Mouse (Mus musculus): ENCODE measurements around the gene 1810013L24Rik.

1810013L24Rik gene

DNA sequence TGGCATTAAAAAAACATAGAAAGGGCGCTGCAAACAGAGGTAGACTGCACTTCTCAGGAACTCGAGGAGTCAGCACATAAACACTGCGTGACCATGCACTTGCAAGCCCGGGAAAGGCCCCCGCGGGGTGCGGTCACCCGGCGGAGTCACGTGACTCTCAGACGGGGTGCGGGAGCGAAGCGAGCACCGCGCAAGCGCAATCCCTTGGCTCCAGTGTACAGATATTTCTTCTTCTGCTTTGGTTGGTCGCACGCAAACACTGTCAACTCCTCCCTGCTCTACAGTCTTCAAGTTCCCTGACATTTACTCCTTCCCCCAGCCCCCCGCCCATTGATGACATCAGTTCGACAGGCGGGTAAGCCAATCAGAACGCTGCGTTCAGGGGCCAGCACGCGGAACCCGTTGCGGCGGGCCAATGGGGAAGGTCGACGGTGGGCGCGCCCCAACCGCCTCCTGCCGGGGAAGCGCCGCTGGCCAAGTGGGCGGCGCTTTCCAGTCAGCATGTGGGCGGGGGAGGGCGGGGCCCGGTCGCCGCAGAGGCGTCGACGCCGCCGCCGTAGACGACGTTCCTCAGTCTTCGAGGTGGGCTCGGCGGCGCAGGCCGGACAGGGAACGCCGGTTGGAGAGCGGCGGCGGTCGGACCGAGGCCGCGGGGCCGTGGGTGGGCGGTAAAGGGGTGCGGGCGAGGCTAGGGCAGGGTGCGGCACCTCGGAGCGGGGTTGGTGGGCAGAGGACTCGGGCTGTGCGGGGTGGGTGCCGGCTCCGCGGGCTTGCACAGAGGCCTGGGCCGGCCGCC lies at the start of gene 1810013L24Rik:
Gene 1810013L24Rik, plus strand, starts transcription at position 537 of the 796 bp plus-strand sequence.
- DNase-seq (ENCODE audit: low spot score) = peak; percentile 97

- DNase-seq (ENCODE audit: low spot score) = no peak
These were observed 49.7 kb upstream of the 1810013L24Rik start for GRCm38 (mm10) chr16:8780187-8780586.

- DNase-seq (ENCODE audit: low spot score) = no peak
These were observed 48.7 kb upstream of the 1810013L24Rik start for GRCm38 (mm10) chr16:8781191-8781590.

- DNase-seq (ENCODE audit: low spot score) = no peak
These were observed 48.2 kb upstream of the 1810013L24Rik start for GRCm38 (mm10) chr16:8781660-8782059.

DNA sequence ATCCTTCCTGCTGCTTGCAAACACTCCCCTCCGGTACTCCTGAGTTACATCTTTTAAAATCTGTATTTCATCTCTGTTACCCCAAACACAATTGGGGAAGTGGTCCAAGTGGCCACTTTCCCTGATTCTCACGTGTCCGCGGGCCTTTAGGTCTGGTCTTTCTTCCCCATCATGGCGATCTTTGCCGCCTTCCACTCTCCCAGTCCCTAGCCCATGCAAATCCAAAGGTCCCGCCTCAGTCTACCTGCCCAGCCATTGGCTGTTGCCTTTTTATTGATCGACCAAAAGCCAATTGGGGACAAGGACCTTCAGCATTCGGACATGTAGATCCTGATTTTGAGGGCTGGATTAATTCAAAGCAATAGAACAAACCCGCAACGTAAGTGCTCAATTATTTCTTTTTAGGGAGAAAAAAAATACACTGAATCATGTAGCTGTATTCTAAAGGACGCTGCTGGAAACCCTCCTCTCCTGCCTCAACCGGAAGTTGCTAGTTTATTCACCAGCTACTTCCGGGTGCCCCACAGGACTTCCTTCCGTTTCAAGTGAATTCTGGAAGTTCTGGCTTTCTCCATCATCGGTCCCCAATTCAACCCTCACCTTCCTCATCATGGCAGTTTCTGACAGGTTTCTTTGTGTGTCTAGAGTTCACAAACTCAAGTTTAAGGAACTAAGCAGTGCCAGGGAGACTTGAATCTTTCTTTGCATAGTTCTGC lies 46.5 kb upstream of the 1810013L24Rik start:
- no peak for DNase-seq (ENCODE audit: low spot score)

DNA sequence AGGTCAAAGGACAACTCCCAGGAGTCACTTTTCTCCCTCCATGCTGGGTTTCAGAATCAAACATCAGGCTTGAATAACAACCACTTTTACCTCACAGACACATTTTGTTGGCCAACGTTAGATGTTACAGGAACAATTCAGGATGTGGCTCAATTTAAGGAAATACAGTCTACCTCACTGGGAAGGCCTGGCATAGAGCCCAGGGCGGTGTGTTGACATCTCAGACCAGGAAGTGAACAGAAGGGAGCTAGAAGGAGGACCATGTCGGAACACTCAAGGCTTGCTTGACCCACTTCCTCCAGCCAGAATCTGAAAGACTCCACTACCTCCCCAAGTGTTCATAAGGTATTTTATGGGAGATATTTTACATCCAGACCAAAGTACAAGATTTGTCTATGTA lies 45.1 kb upstream of the 1810013L24Rik start:
- peak; percentile 28 for DNase-seq (ENCODE audit: low spot score)

DNA sequence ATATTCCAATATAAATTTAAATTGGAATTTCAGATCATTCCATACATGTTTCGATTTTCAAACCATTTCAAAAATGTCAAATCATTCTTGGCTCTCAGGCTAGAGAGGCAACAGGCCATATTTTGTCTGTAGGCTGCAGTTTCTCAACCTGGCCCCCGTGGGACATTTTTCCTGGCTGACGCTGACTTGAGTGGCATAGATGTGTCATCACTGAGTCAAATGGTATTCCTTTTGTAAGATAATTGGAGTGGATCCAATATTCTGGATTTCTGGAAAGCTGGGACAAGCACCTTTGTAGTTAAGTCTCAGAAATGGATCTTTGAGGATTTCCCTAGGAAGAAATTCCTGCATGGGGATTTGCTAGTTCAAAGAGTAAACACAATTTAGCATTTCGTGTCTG lies 39.0 kb upstream of the 1810013L24Rik start:
- no peak for DNase-seq (ENCODE audit: low spot score)

DNA sequence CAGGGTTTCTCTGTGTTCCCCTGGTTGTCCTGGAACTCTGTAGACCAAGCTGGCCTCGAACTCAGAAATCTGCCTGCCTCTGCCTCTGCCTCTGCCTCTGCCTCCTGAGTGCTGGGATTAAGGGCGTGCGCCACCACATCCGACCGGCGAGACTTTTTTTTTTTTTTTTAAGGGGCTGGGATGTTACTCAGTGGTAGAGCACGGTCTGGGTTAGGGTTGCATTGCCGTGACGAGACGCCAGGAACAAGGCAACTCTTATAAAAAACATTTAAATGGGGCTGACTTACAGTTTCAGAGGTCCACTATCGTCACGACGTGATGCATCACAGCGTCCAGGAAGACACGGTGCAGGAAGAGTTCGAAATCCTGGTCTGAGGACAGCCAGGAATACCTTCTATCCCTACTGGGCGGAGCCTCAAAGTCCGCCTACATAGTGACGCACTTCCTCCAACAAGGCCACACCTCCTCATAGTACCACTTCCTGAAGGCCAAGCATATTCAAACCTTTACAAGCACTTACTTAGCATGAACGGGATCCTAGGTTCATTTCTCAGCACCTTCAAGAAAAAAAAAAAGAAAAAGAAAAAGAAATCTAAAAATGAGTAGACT lies 37.8 kb upstream of the 1810013L24Rik start, which contains the start of gene Usp7:
Gene Usp7, minus strand, starts transcription at position 360 of the 609 bp plus-strand sequence.
- no peak for DNase-seq (ENCODE audit: low spot score)

- DNase-seq (ENCODE audit: low spot score) = no peak
These were observed 34.9 kb upstream of the 1810013L24Rik start for GRCm38 (mm10) chr16:8794952-8795351.

DNA sequence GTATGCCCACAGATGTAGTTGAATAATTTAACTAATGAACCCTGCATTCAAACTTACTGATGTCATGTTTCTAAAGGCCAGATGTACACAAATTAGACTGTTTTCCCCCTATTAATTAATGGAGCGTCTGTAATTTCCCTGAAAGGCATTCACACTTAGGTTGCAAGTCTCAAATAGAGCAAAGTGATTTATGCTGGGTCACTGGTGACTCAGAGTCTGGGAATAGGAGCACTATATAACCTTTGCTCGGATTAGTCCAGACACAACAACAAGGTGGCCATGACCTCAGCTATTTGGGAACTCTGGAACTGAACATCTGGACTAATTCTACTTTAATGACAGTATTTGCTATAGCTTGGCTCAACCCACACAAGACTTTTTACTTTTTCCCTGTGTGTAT lies 34.0 kb upstream of the 1810013L24Rik start:
- DNase-seq (ENCODE audit: low spot score) = no peak

GRCm38 (mm10) chr16:8806703-8807102 lies 23.2 kb upstream of the 1810013L24Rik start:
- DNase-seq (ENCODE audit: low spot score) = peak; percentile 11

- no peak for DNase-seq (ENCODE audit: low spot score)
These were observed 19.3 kb upstream of the 1810013L24Rik start for GRCm38 (mm10) chr16:8810399-8811127.

DNA sequence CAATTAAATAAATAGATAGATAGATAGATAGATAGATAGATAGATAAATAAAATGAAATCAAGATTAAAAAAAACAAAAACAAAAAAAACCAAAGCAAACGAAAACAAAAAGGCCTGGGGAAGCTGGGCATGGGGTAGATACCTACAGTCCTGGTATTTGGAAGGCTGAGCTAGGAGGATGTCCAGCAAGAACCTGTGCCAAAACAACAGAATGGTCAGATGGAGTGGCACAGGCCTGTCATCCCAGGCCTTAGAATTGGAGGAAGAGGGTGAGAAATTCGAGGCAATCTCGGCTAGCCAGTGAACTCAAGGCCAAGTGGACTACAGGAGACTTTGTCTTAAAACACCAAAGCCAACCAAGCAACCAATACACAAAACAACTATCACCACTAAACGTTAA lies 12.0 kb upstream of the 1810013L24Rik start:
- DNase-seq (ENCODE audit: low spot score) = no peak

DNA sequence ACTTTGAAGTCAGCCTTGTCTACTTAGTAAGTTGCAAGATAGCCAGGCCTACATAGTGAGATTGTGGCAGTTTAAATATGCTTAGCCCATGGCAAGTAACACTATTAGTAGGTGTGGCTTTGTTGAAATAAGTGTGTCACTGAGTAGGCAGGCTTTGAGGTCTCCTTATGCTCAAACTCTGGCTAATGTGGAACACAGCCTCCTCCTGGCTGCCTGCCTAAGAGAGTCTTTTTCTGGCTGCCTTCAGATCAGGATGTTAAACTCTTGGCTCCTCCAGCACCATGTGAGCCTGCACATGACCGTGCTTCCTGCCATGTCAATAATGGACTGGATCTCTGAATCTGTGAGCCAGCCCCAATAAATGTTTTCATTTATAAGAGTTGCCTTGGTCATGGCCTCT lies 8.5 kb upstream of the 1810013L24Rik start:
- DNase-seq (ENCODE audit: low spot score) = no peak

DNA sequence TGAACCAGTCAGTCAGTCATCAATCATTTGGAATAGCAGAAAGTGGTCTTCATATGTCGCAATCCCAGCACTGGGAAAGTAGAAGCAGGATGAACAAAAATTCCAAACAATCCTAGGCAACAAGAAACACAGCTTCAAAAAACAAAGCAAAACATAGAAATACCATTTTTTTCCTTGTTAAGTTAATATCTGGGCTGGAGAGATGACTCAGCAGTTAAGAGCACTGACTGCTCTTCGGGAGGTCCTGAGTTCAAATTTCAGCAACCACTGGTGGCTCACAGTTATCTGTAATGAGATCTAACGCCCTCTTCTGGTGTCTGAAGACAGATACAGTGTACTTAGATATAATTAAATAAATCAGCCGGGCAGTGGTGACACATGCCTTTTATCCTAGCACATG lies 7.3 kb upstream of the 1810013L24Rik start:
- no peak for DNase-seq (ENCODE audit: low spot score)

DNA sequence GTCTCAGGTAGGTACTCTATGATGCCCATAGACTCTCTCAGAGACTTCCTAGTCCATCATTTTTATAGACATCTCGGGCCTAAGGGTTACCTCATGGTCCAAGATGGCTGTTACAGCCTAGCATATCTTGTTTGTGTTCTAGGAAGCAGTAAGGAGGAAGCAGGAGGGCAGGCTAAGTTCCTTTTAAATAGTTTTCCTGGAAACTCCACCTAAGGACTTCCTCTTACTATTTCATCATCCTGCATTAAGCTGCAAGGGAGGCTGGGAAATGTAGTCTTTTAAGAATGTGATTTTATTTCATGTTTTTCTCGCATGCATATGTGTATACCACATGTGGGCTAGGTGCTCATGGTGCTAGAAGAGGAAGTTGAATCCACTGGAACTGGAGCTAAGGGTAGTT lies 6.2 kb upstream of the 1810013L24Rik start:
- DNase-seq (ENCODE audit: low spot score) = no peak

DNA sequence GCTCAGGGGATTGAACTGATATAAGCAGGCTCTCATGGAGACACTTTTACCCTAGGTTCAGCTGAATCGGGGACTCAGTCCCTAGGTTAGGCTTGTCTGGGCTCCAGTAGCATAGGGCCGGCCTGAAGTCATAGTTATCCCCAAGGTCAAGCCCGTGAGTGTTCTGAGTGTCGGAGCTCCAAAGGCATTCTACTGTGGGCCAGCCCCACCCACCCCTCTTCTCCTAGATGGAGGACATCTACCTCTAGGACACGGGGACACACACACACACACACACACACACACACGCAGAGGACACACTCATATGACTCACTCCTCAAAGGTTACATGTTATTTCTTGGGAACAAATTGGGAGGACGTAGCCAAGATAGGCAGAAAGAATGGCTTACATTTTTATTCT lies 2.5 kb upstream of the 1810013L24Rik start:
- DNase-seq (ENCODE audit: low spot score) = no peak

- no peak for DNase-seq (ENCODE audit: low spot score)
These were observed 1.0 kb upstream of the 1810013L24Rik start for GRCm38 (mm10) chr16:8828636-8829563.

DNA sequence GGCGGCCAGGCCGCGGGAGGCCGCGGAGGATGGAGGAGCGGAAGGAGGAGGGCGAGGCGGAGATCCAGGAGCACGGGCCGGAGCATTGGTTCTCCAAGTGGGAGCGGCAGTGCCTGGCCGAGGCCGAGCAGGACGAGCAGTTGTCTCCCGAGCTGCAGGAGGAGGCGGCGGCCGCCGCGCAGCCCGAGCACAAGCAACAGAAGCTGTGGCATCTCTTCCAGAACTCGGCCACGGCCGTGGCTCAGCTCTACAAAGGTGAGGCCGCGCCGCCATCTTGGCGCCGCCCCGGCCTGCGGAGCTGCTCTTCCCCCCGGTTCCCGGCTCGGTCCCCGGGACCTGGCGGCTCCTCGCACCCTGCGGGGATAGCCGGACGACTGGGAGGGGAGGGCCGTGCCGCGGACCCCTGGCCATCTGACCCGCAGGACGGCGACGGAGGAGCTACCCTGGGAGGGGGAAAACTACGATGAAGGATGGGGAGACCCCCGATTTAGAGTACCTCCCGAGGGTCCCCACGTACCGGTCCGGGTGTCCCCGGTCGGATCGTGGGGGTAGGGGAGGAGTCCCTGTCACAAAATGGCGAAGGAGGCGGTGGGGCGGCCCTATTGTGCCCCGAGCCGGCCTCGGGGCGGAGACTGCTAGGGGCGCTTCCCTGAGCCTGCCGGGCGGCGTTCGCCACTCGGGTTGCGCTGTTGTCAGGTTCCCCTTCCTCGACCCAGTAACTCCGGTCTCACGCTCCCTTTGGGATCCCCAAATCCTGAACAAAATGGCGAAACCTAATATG lies 721 bp downstream of the 1810013L24Rik start:
- DNase-seq (ENCODE audit: low spot score) = peak; percentile 77

GRCm38 (mm10) chr16:8831241-8831640 lies 1.3 kb downstream of the 1810013L24Rik start:
- DNase-seq (ENCODE audit: low spot score) = peak; percentile 15
